Mouse (Mus musculus): Measurements from ENCODE around the gene Zg16.
"Not testable (repeated sequence)": the region's sequence is repeated elsewhere in the genome, so short reads cannot be mapped to it uniquely, and the experiment has no call there.

Zg16 gene

DNA sequence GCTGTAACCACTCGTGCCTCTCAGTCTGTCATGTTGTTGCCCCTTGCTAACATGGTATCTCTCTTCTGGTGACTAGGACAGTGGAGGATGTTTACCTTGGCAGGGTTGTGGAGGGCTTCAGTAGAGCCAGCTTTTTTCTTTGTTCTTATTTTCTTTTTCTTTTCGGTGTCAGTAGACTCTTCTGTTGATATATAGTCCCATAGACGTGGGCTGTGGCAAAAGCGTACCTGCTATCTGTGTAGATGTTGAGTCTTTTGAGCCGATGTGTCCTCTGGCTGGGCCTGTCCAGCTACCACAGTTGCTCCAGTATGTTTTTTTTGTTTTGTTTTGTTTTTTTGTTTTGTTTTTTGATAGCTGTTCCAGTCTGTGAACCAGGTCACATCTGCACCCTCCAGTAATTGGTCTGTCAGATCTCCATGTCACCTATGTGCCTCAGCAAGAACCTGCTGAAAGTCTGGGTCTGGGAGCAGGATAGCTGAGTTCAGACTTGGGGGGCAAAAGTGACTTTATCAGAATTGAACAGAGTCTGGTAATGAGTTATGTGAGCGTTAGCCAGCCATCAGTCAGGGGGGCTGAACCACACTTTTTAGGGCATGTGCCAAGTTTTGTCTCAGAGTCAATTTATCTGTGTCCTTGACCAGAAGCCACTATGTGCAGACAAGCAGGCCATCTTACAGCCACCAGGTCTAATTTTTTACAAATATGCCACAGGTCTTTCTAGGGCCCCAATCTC is at the start of gene Zg16:
Zg16 (minus strand) TSS at position 51 of the 733 bp plus-strand sequence.
- DNase-seq (ENCODE audit: extremely low spot score, low read depth, low spot score): not testable (repeated sequence)

DNA sequence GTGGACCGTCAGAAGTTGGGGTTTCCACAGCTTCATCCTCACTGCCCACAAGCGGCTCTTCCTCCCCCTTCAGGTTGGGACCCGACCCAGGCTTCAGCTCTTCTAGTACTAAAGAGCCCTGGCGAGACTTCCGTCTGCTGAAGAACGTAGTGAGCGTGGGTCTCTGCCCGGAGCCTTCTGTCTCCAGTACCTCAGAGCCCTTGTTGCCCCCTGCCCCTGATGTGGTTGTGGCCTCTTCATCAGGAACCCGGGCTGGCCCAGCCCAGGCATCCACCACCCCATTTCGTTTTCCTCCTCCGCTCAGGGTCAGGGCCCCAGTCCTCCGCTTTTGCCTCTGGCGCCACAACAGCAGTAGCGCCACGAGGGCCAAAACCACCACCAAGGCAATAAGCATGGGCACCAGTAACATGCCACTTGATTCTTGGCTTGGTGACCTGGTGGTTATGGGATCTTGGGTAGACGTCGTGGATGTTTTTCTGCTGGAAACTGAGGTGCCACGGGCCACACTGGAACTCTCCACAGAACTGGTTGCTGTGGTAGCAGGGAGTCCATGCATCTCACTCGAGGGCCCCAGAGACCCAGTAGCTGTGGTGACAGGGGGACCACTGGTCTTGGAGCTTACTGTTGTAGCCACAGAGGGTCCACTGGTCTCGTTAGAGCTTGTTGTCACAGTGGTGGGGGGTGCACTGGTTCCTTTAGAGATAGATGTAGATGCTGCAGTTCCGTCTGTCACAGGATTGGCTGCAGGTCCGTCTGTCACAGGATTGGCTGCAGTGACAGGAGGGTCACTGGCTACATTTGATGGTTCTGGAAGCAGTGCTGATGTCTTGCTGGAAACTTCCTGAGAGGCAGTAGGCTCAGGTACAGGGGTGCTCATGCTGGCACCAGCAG is 49.3 kb upstream of the Zg16 start:
- DNase-seq (ENCODE audit: extremely low spot score, low read depth, low spot score): no peak

DNA sequence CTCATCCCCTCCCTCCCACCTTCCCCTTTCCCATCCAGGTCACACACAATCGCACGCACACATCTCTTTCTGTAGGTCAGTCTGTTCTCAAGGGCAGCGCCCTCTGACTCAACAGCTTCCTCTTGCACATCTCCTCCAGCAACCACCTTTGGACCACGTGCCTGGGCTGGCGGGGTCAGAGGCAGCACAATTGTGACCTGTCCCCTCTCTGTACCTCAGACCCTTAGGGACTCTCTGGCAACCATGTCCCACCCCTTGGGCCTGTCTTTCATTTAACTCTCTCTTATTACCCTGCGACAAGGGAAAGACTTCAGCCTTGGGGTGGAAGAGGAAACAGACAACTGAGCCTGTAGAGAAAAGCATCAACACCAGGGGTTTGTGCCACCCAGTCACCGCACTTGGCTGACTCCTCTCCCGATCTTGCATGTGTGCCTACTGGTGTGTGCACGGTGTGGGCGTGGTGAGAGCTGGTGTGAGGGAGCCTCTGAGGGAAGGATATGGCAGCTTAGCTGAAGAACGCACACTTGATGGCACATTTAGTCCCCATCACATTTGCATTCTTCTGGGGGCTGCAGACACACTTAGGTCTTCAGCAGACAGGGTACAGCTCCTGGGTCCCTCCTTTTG is 47.8 kb upstream of the Zg16 start:
- DNase-seq (ENCODE audit: extremely low spot score, low read depth, low spot score): no peak

DNA sequence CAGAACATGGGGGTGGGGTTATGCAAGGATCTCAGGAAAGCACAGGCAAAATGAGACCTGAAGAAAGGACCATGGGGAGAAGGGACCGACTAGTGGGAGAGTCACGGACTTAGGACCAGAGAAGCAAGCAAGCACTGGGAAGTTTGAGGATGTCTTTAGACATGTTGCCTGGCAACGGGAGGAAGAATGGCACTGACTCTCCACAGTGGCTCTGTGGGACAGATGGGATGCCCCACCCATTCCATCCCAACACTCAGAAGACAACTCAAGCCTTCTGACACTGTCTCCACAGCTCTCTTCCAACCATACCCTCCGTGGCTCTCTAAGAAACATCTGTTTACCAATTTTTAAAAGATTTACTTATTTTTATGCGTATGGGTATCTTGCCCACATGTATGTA is 46.0 kb upstream of the Zg16 start:
- DNase-seq (ENCODE audit: extremely low spot score, low read depth, low spot score): no peak

DNA sequence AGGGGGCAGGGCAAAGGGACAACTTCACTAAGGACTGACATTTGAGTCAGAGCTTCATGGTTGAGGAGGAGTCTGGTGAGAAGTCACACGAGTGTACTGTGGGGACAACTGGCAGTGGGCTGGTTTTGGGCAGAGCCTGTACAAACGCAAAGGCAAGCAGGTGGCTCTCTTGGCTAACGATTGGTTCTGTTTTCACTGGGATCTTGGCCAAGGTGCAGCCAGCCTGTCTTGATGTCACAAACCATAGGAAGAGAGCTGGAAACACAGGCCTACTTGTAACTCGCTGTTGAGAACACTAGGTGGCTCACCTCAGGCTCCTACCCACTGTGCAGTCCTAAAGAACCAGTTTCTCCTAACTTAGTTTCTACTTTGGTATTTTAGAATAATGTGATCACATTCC is 42.5 kb upstream of the Zg16 start:
- DNase-seq (ENCODE audit: extremely low spot score, low read depth, low spot score): no peak

DNA sequence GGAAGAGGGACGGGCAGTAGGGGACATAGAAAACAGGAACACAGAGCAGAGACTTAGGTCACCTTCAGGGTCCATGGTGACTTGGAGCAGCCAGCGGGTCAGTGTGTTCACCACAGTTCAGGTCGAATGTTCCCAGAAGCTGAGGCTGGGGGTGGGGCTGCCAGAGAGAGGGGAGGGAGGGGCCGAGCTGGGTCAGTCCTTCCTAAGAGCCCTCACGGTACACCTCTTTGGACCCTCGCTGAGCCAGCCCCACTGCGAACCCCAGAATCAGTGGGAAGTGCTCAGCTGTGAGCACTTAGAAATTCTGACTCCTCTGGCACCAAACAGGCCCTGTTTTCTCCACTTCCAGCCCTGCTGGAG is 34.8 kb upstream of the Zg16 start, which contains the start of gene Qprt:
Qprt (minus strand) TSS at position 316 of the 360 bp plus-strand sequence.
- DNase-seq (ENCODE audit: extremely low spot score, low read depth, low spot score): no peak

DNA sequence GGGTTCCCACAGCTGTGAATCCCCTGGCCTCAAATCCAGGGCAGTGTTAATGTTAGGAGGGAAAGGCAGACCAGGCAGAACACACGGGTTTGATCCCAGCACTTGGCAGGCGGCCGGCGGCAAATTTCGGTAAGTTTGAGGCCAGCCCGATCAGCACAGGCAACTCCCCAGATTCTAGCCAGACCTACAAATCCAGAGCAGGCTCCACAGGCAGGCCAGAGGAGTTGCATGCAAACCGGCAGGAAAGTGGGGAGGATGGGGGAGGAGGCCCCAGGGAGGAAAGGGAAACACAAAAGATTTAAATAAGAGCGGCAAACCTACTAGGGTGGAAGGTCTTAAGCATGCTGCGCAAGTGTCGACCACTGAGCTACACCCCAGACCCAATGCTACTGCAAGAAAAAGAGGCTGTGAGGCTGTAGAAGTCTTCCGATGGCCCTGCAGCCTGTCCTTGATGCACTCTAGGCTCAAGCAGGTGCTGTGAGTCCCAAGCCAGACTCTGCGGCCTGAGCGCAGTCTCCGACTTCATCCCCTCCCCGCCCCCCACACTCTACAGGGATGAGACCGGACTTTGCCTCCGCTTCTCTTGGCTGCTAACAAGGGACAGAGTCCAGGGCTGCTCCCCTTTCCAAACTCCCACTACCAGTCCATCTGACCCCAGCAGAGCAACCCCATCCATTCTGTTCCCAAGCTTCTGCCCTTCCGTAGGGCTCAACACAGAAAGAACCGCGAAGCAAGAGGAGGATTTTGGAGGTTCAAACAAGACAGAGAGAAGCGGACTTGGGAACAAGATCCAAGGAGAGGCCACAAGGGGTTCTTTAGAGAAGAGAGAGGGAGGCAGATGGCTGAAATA is 34.2 kb upstream of the Zg16 start:
- no peak for DNase-seq (ENCODE audit: extremely low spot score, low read depth, low spot score)

DNA sequence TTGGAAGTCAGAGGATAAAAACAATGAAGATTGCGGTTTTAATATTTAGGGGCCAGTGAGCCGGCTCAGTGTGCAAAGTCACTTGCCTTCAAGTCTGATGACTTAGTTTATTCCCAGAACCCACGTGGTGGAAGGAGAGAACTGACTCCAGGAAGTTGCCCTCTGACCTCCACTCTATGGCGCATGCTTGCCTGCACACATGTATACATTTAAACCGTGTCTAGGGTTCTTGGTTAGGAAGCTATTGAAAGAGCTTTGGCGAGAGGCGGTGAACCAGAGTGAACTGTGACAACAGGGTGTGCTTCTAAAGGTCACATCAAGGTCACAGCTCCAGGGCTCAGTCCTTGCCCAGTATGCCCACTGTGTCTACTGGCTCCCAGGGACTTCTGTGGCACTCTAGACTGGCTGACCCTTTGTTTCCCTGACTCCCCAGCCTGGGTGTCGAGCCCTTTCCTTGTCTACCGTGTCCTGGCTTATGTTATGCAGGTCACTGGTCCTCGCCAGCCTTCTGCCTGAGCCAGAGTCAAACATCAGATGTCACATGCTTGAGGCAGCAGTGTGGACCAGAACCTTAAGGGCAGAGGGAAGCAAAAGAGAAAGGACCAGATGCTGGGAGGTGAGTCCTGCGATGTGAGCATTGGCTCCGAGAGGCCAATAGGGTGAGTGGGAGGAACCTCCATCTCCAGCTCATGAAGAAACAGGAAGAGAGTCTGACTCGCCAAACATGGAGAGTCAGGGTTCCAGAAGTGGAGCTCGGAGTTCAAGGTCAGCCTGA is 31.7 kb upstream of the Zg16 start:
- DNase-seq (ENCODE audit: extremely low spot score, low read depth, low spot score): no peak

DNA sequence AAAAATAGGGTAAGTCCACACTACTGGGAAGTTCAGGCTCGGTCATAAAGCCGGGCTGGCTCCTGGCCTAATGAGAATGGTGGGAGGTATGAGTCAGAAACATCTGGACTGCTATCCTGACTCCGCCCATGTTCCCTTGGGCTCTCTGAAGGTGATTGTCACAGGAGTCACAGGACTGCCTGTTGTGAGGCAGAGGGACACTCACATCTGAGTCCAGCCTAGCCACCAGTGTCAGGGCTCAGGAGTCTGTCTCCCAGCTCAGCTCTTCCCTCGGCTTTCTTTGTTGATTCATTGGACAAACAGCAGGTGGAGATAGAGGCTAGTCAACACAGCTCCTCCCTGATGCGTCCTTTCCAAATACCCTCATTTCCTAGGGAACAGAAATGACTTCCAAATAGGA is 30.8 kb upstream of the Zg16 start:
- no peak for DNase-seq (ENCODE audit: extremely low spot score, low read depth, low spot score)

DNA sequence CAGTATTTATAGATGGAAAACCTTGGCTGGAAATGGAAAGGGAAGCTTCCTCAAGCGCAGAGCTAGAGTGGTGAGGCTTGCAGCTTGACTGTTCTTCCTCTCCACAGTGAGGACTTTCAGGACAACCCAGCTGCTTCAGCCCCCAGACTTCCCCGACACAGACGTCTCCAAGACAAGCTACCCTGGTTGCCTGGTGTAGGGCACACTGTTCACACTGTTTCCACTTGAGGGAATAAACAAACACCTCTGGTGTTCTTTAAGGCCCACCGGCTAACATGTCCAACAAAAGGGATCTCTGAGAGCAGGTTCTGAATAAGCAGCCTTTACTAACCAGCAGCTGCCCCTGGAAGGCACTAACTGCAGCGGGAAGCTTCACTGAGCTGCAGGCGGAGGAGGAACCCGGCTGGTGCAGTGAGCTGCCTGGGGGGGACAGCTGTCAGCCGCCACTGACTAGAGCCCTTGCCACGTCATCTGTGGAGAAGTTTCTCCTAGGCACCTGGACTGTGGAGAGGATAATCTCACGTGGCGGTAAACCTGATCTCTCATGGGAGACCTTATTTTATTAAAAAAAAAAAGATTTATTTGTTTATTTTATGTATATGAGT is 29.3 kb upstream of the Zg16 start:
- no peak for DNase-seq (ENCODE audit: extremely low spot score, low read depth, low spot score)

DNA sequence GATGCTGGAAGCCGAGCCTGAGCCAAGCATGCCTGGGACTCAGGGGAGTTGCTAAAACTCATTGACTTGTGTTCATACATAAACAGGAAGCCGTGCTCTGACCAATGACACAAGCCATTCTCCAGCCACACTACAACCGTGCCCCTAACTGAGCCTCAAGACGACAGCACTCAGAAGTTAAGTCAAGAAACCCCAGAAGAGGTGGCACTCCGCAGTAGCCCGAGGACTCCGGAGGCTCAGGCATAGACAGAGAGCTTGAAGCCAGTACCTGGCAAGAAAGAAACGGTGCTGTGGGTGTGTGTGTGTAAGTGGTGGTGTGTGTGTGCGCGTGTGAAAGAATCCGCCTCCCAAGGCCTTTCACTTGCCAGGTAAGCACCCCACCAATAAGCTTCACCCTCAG is 27.8 kb upstream of the Zg16 start:
- DNase-seq (ENCODE audit: extremely low spot score, low read depth, low spot score): no peak

DNA sequence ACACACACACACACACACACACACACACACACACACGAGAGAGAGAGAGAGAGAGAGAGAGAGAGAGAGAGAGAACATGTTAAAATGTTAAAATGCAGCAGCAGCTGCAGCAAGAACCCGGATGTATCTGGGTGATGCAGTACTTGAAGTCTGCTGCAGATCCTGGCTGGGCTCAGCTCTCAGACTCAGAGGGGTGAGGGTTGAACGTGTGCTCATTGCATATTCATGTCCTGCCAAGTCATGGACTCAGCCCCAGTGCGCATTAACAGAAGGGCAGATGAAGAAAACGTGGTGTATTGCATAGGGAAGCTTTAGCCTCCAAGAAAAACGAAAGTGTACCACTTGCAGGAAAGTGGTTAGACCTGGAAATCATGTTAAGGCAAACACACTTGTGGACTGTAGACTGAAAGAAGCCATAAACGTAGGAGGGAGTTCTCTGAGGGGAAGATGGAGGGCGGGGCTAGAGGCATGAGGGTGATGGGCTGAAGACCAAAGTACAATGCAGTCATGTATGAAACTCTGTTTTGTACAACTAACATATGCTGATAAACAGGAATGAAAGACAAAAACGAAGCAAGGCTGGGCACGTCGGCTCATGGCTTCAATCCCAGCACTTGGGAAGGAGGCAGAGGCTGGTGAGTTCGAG is 26.6 kb upstream of the Zg16 start:
- no peak for DNase-seq (ENCODE audit: extremely low spot score, low read depth, low spot score)

DNA sequence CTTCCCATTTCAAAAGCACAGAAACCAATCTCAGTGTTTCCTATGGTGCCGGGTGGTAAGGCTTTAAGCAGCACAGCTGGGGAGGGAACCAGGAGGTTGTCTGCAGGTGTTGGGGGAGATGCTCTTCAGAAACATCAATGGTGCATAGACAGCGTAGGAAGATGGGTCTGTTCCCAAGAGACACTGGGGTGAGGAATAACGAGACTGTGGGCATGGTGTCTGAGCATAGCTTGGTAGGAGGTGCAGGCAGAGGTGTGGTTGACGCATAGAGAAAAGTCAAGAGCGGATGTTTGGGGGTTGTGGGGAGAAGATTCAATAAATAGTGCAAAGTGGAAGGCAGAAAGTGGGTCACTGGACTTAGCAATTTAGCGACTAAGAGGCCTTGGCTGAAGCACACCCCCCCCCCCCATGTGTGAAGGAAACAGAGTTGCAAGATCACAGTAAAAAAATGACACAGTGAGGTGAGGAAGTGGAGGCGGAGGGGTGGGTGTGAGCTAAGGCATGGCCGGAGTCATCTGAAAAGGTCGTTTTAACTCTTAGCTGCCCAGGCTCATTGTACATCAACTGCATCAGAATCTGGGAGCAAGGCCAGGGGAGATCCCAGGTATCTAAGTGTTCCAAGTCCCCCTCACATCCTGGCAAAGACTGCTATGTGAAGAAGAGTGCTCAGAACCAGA is 25.9 kb upstream of the Zg16 start:
- no peak for DNase-seq (ENCODE audit: extremely low spot score, low read depth, low spot score)

DNA sequence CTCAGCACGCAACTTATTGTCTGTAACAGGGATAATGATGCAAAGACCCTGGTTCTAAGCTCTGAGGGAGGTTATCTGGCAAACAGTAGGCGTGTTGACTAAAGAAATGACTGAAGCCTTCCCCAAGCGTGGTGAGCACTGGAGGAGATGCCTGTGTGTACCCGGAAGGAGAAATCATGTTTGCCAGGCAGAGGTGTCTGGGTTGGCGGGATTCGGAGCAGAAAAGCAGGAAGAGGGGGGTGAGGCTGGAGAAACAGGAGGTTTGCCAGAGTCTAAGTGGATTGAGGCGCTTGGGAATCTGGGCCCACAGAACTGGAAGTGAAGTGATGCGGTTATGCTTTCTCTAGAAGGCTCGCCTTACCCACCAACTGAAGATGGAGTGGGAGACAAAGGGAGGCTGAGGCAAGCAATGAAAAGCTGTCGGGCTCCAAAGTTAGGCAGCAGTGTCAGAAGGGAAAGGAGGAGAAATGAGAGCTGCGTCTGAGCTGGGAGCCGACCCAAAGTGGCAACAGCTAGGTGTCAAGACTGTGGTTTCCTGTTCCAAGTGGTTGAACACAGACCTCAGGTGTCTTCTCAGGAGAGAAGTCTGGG is 25.2 kb upstream of the Zg16 start:
- no peak for DNase-seq (ENCODE audit: extremely low spot score, low read depth, low spot score)

DNA sequence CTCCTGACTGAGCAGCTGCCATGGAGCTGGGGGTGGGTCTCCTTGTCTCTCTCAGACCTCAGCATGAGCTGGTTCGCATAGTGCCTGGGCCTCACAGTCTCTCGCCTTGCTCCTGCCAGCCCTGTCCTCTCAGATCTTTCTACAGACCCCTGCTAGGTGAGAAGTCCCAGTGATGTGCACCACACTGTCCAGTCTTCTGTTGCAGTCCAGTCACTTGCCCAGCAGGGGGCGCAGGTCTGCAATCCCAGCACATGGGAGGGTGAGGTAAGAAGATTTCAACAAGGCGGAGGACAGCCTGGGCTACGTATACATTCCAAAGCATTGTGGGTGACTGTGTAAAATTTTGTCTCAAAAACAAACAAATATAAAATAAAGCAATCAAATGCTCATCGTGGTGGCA is 24.3 kb upstream of the Zg16 start:
- no peak for DNase-seq (ENCODE audit: extremely low spot score, low read depth, low spot score)

DNA sequence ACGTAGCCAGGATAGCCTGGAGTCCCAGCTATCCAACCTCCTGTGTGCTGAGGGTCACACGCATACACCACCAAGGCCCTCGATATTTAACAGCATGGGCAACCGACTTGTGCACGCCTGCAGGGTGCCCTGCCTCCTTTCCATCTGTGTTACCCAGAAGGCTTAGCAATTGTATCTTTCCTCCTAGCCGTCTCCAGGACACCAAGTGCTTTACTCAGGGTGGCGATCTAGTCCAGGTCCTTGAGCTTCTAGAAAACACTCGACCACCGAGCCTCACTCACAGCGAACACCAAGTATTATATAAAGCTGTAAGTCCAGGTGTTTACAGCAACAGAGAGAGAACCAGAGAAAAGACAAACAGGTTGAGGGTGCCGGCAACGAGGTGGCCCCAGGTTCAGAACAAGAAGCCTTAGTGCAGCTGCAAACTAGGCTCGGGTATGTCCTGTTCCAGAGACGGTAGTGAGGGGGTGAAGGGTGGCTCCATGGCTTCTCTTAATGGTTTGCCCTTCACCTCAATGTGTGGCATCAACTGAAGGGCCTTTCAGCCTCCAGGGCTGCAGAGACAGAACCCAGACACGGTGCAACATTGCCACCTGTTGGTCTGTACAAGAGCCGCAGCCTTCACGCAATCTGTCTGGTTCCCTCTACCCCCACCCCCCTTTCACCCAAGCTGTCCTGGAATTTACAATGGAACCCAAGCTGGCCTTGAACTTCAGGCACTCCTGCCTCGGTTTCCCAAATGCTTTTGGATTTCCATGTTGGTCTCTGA is 23.3 kb upstream of the Zg16 start:
- DNase-seq (ENCODE audit: extremely low spot score, low read depth, low spot score): peak; percentile 64

DNA sequence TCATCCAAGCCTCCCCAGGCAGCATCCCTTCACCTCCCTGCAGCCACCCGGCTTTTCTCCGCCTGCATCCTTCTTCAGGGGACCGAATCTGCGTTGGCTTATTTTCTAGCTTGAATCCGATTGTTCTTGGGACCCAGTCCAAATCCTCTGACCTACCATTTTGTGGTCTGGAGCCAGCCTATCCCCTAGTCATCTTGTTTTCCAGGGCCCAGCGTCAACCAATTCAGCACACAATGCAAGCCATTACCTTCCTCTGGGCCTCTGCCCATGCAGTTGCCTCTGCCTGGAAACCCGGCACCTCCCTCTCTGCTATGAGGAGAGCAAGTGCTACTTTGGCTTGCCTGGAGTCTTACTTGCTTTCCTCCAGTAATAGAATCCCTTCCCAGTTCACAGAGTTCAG is 18.4 kb upstream of the Zg16 start:
- no peak for DNase-seq (ENCODE audit: extremely low spot score, low read depth, low spot score)

Data from hindlimb bud, embryonic 11.5 days (tissue).